Mouse (Mus musculus): ENCODE measurements around the gene Sik1. TPM values are rescaled to one million over a fixed set of nuclear protein-coding genes. Genes with fewer than 3 reads are reported as not detected.
"Not testable (repeated sequence)": the region's sequence is repeated elsewhere in the genome, so short reads cannot be mapped to it uniquely, and the experiment has no call there.

Gene Sik1
- polyA plus RNA-seq, 1 experiment = 37.1 TPM

- Histone ChIP-seq H3ac (ENCODE audit: control insufficient read depth, insufficient read length) (no peak overlapping the region), H3K27me3 (ENCODE audit: control insufficient read depth, insufficient read depth, insufficient read length) (no peaks in the 10 kb centered on the region), H3K36me3 (ENCODE audit: control insufficient read depth, insufficient read depth) (no peaks in the 10 kb centered on the region), H3K4me3 (no peak overlapping the region), H3K79me2 (ENCODE audit: control insufficient read depth, insufficient read depth) (no peaks in the 10 kb centered on the region), H3K4me2 (ENCODE audit: low read depth) (no peak overlapping the region)
- TF ChIP-seq REST (IDR thresholded peaks at IDR 0.05; ENCODE audit: insufficient read depth, insufficient read length) (no peak), TCF3 (IDR thresholded peaks at IDR 0.05; ENCODE audit: insufficient read length, low read depth) (peak; percentile 76), POLR2A (IDR thresholded peaks at IDR 0.05; ENCODE audit: insufficient read length, low read depth) (no peak), SRF (IDR thresholded peaks at IDR 0.05; ENCODE audit: control insufficient read depth, insufficient read length, low read depth) (no peak), CEBPB (IDR thresholded peaks at IDR 0.05; ENCODE audit: insufficient read depth, poor library complexity, severe bottlenecking) (no peak), MYOG (IDR thresholded peaks at IDR 0.05; ENCODE audit: control insufficient read depth in 1 of 3, insufficient read depth in 1 of 3, insufficient read length in 2 of 3, low read depth in 2 of 3) (peak; percentile 73 to 94 (median 84)), MYOD1 (IDR thresholded peaks at IDR 0.05; ENCODE audit: control insufficient read depth in 1 of 3, insufficient read length in 2 of 3, low read depth in 2 of 3) (peak in 2 of 3 experiments; percentile 92 to 95), POLR2AphosphoS2 (IDR thresholded peaks at IDR 0.05; ENCODE audit: insufficient read length, low read depth) (no peak), TCF12 (IDR thresholded peaks at IDR 0.05; ENCODE audit: insufficient read depth, poor library complexity, severe bottlenecking) (peak; percentile 81)
Observed at GRCm38 (mm10) chr17:31888540-31888939, 32.9 kb upstream of the Sik1 start.

DNA sequence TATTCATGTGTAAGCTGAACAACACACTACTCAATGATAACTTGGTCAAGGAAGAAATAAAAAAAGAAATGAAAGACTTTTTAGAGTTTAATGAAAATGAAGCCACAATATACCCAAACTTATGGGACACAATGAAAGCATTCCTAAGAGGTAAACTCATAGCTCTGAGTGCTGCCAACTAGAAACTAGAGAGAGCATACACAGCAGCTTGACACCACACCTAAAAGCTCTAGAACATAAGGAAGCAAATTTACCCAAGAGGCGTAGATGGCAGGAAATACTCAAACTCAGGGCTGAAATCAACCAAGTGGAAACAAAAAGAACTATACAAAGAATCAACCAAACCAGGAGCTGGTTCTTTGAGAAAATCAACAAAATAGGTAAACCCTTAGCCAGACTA lies 29.1 kb upstream of the Sik1 start:
- not testable (repeated sequence) for H3K79me2 ChIP-seq (ENCODE audit: control insufficient read depth, insufficient read depth); H3K36me3 ChIP-seq (ENCODE audit: control insufficient read depth, insufficient read depth); H3K4me2 ChIP-seq (ENCODE audit: low read depth); H3K27me3 ChIP-seq (ENCODE audit: control insufficient read depth, insufficient read depth, insufficient read length); H3ac ChIP-seq (ENCODE audit: control insufficient read depth, insufficient read length); H3K4me3 ChIP-seq

DNA sequence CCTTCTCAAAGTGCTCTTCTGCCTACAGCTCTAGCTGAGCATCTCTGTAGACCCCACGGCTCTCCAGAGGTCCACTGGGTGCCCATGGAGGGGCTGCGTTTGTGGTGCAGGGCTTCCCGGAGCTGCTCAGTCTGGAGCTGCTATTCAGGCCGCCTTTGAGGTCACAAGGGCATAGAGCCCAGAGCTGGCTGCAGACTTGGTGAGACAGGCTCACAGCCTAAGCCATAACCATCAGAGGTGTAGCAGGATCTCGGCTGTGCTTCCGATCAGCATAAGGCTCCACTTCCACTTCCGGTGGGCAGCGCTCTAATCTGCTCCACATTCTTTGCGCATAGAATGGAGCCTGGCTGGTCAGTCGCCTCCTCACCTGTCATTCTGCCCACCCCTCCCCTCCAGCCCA lies 23.8 kb upstream of the Sik1 start:
- TF ChIP-seq E2F4 (IDR thresholded peaks at IDR 0.05; ENCODE audit: insufficient read depth) (no peak), SRF (IDR thresholded peaks at IDR 0.05; ENCODE audit: control insufficient read depth, insufficient read length, low read depth) (no peak), TCF12 (IDR thresholded peaks at IDR 0.05; ENCODE audit: insufficient read depth, poor library complexity, severe bottlenecking) (no peak), POLR2A (IDR thresholded peaks at IDR 0.05; ENCODE audit: insufficient read length, low read depth) (no peak), POLR2AphosphoS2 (IDR thresholded peaks at IDR 0.05; ENCODE audit: insufficient read length, low read depth) (no peak), CEBPB (IDR thresholded peaks at IDR 0.05; ENCODE audit: insufficient read depth, poor library complexity, severe bottlenecking) (no peak), MYOD1 (IDR thresholded peaks at IDR 0.05; ENCODE audit: control insufficient read depth in 1 of 3, insufficient read length in 2 of 3, low read depth in 2 of 3) (no peak), REST (IDR thresholded peaks at IDR 0.05; ENCODE audit: insufficient read depth, insufficient read length) (no peak), MYOG (IDR thresholded peaks at IDR 0.05; ENCODE audit: control insufficient read depth in 1 of 3, insufficient read depth in 1 of 3, insufficient read length in 2 of 3, low read depth in 2 of 3) (no peak), TCF3 (IDR thresholded peaks at IDR 0.05; ENCODE audit: insufficient read length, low read depth) (no peak), USF1 (IDR thresholded peaks at IDR 0.05; ENCODE audit: low read depth) (no peak), MAX (IDR thresholded peaks at IDR 0.05; ENCODE audit: low read depth) (no peak)
- Histone ChIP-seq H3ac (ENCODE audit: control insufficient read depth, insufficient read length) (no peak overlapping the region), H3K4me2 (ENCODE audit: low read depth) (no peak overlapping the region), H3K36me3 (ENCODE audit: control insufficient read depth, insufficient read depth) (no peaks in the 10 kb centered on the region), H3K27me3 (ENCODE audit: control insufficient read depth, insufficient read depth, insufficient read length) (no peaks in the 10 kb centered on the region), H3K4me3 (no peak overlapping the region), H3K79me2 (ENCODE audit: control insufficient read depth, insufficient read depth) (no peaks in the 10 kb centered on the region)

DNA sequence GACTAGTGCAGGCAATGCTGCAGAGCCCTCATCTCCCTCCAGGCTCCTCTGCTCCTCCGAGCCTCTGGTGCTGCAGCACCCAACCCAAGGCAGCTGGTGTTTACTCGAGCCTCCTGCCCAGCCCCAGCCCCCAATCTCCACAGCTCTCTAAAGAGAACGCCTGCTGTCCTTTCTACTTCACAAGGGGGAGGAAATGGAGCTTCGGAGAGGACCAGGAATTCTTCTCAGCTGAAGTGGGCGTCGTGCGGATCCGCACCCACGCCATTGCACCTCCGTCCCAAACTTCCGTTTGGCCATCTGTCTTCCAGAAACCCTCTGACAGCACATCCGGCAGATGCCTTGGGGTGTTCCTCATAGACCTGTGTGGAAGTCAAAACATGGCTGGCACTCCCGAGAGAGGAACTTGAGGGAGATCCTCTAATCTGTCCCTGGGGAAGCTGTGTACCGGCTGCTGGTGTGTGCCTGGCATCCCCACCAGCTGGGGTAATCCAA lies 22.1 kb upstream of the Sik1 start:
- H3K4me2 ChIP-seq (ENCODE audit: low read depth) = no peak overlapping the region

DNA sequence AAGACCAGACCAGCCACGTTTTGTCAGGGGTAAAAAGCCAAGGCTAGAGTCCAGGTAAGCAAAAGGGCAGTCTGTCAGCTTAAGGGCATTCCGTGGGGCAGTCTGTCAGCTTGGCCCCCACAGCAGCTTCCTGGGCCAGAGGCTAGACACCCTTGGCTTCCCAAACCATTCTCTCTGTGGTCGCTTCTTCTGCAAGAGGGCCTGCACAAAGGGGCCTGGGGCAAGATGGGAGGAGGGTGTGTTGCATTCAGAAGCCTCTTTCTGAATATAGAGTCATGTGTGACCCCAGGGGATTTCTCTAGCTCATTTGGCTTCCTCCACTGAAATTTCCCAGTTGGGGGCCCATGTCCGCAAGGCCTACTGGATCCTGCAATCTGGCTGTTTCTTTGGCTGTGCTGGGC lies 21.6 kb upstream of the Sik1 start:
- H3ac ChIP-seq (ENCODE audit: control insufficient read depth, insufficient read length) = no peak overlapping the region
- no peaks in the 10 kb centered on the region for H3K79me2 ChIP-seq (ENCODE audit: control insufficient read depth, insufficient read depth)
- H3K4me3 ChIP-seq = no peak overlapping the region
- no peaks in the 10 kb centered on the region for H3K36me3 ChIP-seq (ENCODE audit: control insufficient read depth, insufficient read depth)
- H3K4me2 ChIP-seq (ENCODE audit: low read depth) = no peak overlapping the region
- TF ChIP-seq SRF (IDR thresholded peaks at IDR 0.05; ENCODE audit: control insufficient read depth, insufficient read length, low read depth) (no peak), MAX (IDR thresholded peaks at IDR 0.05; ENCODE audit: low read depth) (no peak)
- no peaks in the 10 kb centered on the region for H3K27me3 ChIP-seq (ENCODE audit: control insufficient read depth, insufficient read depth, insufficient read length)

More for the DNA sequence above, 22.1 kb upstream of the Sik1 start:
- Histone ChIP-seq H3K79me2 (ENCODE audit: control insufficient read depth, insufficient read depth) (no peaks in the 10 kb centered on the region), H3K4me3 (no peak overlapping the region), H3K36me3 (ENCODE audit: control insufficient read depth, insufficient read depth) (no peaks in the 10 kb centered on the region), H3ac (ENCODE audit: control insufficient read depth, insufficient read length) (no peak overlapping the region), H3K27me3 (ENCODE audit: control insufficient read depth, insufficient read depth, insufficient read length) (no peaks in the 10 kb centered on the region)
- TF ChIP-seq E2F4 (IDR thresholded peaks at IDR 0.05; ENCODE audit: insufficient read depth) (no peak), MYOG (IDR thresholded peaks at IDR 0.05; ENCODE audit: control insufficient read depth in 1 of 3, insufficient read depth in 1 of 3, insufficient read length in 2 of 3, low read depth in 2 of 3) (peak in 1 of 3 experiments; percentile 26)

DNA sequence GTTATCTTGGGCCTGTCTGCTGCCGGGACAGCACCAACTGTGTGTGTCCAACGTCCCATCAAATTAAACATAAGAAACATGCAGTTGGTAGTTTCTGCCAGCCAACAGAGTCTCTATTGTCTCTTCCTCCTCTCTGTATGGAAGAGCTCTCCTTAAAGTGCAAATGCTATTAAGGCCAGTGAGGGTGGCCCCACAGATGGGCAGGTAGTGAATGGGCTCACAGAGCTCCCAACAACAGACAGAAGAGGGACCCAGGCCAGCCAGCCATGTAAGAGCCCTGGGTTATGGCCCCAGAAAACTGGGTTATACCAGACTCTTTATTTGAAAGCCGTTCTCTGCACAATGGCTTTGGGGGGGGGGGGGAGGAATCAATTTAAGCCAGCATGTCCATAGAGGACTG lies 21.2 kb upstream of the Sik1 start:
- H3K4me2 ChIP-seq (ENCODE audit: low read depth) = no peak overlapping the region
- H3K4me3 ChIP-seq = no peak overlapping the region
- no peaks in the 10 kb centered on the region for H3K36me3 ChIP-seq (ENCODE audit: control insufficient read depth, insufficient read depth)
- TF ChIP-seq USF1 (IDR thresholded peaks at IDR 0.05; ENCODE audit: low read depth) (no peak), MYOG (IDR thresholded peaks at IDR 0.05; ENCODE audit: control insufficient read depth in 1 of 3, insufficient read depth in 1 of 3, insufficient read length in 2 of 3, low read depth in 2 of 3) (no peak), CEBPB (IDR thresholded peaks at IDR 0.05; ENCODE audit: insufficient read depth, poor library complexity, severe bottlenecking) (no peak)
- no peak overlapping the region for H3ac ChIP-seq (ENCODE audit: control insufficient read depth, insufficient read length)
- no peaks in the 10 kb centered on the region for H3K27me3 ChIP-seq (ENCODE audit: control insufficient read depth, insufficient read depth, insufficient read length)
- no peaks in the 10 kb centered on the region for H3K79me2 ChIP-seq (ENCODE audit: control insufficient read depth, insufficient read depth)

Measured in myocyte (in vitro differentiated cells).